Mouse (Mus musculus) olfactory bulb, adult 2 months (tissue): Measurements from ENCODE around the gene Nrg4.

Source experiments
- CTCF ChIP-seq: fragments of 200-500 bp; IDR thresholded peaks from 2 replicates; pipeline ENCODE4 v1.5.1; 2012; ENCODE audit warnings: low read depth, mild to moderate bottlenecking, low read length, moderate library complexity; ENCODE audit not compliant: insufficient read depth
- POLR2A ChIP-seq: fragments of 200-500 bp; IDR thresholded peaks from 2 replicates; pipeline ENCODE4 v1.6.1; 2012; ENCODE audit warnings: mild to moderate bottlenecking, low read depth, low read length, moderate library complexity; ENCODE audit not compliant: insufficient read depth

- TF ChIP-seq CTCF, result no peak
- no peak for TF ChIP-seq POLR2A
Observed at GRCm38 (mm10) chr9:55273906-55274305, 52.7 kb downstream of the Nrg4 start.
